Mouse (Mus musculus) testis, adult 2 months (tissue): ENCODE results near the gene Prrt1.

Experiments used
- CTCF ChIP-seq: fragments of 200-500 bp; IDR thresholded peaks from 2 replicates; pipeline ENCODE4 v1.5.1; 2012; ENCODE audit warnings: low read depth, mild to moderate bottlenecking, inconsistent platforms, low read length, moderate library complexity; ENCODE audit not compliant: control insufficient read depth, insufficient read depth, insufficient replicate concordance
- POLR2A ChIP-seq: fragments of 200-500 bp; IDR thresholded peaks from 2 replicates; pipeline ENCODE4 v1.6.1; 2012; ENCODE audit warnings: low read depth, mild to moderate bottlenecking, inconsistent platforms, low read length, moderate library complexity; ENCODE audit not compliant: control insufficient read depth

DNA sequence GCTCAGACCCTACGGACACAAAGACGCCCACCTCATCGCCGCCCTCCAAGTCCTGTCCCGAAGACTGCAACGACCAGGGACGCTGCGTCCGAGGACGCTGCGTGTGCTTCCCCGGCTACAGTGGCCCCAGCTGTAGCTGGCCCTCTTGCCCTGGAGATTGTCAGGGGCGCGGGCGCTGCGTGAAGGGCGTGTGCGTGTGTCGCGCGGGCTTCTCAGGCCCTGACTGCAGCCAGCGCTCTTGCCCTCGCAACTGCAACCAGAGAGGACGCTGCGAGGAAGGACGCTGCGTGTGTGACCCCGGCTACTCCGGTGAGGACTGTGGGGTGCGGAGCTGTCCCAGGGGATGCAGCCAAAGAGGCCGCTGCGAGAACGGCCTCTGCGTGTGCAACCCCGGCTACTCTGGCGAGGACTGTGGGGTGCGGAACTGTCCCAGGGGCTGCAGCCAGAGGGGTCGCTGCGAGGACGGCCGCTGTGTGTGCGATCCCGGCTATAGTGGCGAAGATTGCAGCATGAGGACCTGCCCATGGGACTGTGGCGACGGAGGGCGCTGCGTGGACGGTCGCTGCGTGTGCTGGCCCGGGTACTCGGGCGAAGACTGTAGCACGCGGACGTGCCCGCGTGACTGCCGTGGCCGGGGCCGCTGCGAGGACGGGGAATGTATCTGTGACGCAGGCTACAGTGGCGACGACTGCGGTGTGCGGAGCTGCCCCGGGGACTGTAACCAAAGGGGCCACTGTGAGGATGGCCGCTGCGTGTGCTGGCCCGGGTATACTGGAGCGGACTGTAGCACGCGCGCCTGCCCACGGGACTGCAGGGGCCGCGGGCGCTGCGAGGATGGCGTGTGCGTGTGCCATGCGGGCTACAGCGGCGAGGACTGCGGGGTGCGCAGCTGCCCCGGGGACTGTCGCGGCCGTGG is 42.1 kb downstream of the Prrt1 start:
- TF ChIP-seq CTCF = no peak
- no peak for TF ChIP-seq POLR2A
